Mouse (Mus musculus) midbrain, embryonic 13.5 days (tissue): Measurements from ENCODE around the gene Nelfb. TPM values are rescaled to one million over a fixed set of nuclear protein-coding genes. Genes with fewer than 3 reads are reported as not detected.

Source experiments
- ATAC-seq: fragments of 200-750 bp; cut with Nextera tagmentation; 2 replicates; pipeline ENCODE4 v1.8.0; 2017; ENCODE audit warnings: mild to moderate bottlenecking, moderate TSS enrichment, moderate library complexity
- H3K27ac ChIP-seq: fragments of 300-500 bp; sonication (generic); 2 replicates; pipeline ENCODE4 v1.5.1; 2015; ENCODE audit warnings: inconsistent platforms, mild to moderate bottlenecking, moderate library complexity
- H3K27me3 ChIP-seq: fragments of 300-500 bp; sonication (generic); 2 replicates; pipeline ENCODE4 v1.6.1; 2015; ENCODE audit warnings: mild to moderate bottlenecking, inconsistent platforms
- H3K36me3 ChIP-seq: fragments of 300-500 bp; sonication (generic); 2 replicates; pipeline ENCODE4 v1.6.1; 2015; ENCODE audit warnings: mild to moderate bottlenecking, inconsistent platforms
- H3K4me1 ChIP-seq: fragments of 300-500 bp; sonication (generic); replicated peaks from 2 replicates; pipeline ENCODE4 v1.6.1; 2015; ENCODE audit warnings: inconsistent platforms
- H3K4me2 ChIP-seq: fragments of 300-500 bp; sonication (generic); replicated peaks from 2 replicates; pipeline ENCODE4 v1.6.1; 2015; ENCODE audit warnings: moderate library complexity, mild to moderate bottlenecking, inconsistent platforms
- H3K4me3 ChIP-seq: fragments of 300-500 bp; sonication (generic); replicated peaks from 2 replicates; pipeline ENCODE4 v1.5.1; 2015; ENCODE audit warnings: mild to moderate bottlenecking, inconsistent platforms
- H3K9ac ChIP-seq: fragments of 300-500 bp; sonication (generic); replicated peaks from 2 replicates; pipeline ENCODE4 v1.6.1; 2015; ENCODE audit warnings: mild to moderate bottlenecking, inconsistent platforms
- H3K9me3 ChIP-seq: fragments of 300-500 bp; sonication (generic); 2 replicates; pipeline ENCODE4 v1.6.1; 2016; ENCODE audit warnings: mild to moderate bottlenecking, inconsistent platforms
- WGBS: fragments of 180-500 bp; shearing (Covaris S2); methylation state at CpG from one replicate; pipeline ENCODE4 v1.1.7; 2015; 5-methylcytosine and 5-hydroxymethylcytosine counted together
- polyA plus RNA-seq: library from polyadenylated mRNA; unstranded; fragments of >200 nt; fragmentation: Nextera tagmentation; extraction: Ambion mirVana; gene quantifications from 2 replicates; pipeline ENCODE4 v1.2.1, GENCODE M21; 2015

Nelfb gene
- polyA plus RNA-seq, 1 experiment from 2014 or later, result 117 TPM

GRCm38 (mm10) chr2:25240723-25241437, 29.6 kb upstream of the Nelfb start:
- 1% methylated on average over 29 of the region's 29 CpGs for WGBS
- Histone ChIP-seq H3K9ac (peak overlapping the region; percentile 78), H3K27me3 (peaks cover 26% of the 10 kb centered on the region), H3K4me3 (peak overlapping the region; percentile 56), H3K27ac (peak overlapping the region; percentile 54), H3K9me3 (no peaks in the 10 kb centered on the region), H3K36me3 (peaks cover 14% of the 10 kb centered on the region), H3K4me1 (peaks cover 35% of the 10 kb centered on the region), H3K4me2 (peak overlapping the region; percentile 71)
- ATAC-seq, result peak; percentile 78

- Histone ChIP-seq H3K4me3 (peak overlapping the region; percentile 56), H3K9ac (no peak overlapping the region; the same call in 1 of the 2 replicates), H3K4me1 (peaks cover 35% of the 10 kb centered on the region), H3K36me3 (peaks cover 8% of the 10 kb centered on the region), H3K27me3 (peaks cover 26% of the 10 kb centered on the region), H3K4me2 (peak overlapping the region; percentile 71), H3K9me3 (no peaks in the 10 kb centered on the region), H3K27ac (no peak overlapping the region; the same call in 1 of the 2 replicates)
- ATAC-seq, result peak; percentile 8
- 47% methylated on average over 8 of the region's 8 CpGs for WGBS
Measured at GRCm38 (mm10) chr2:25240310-25240709, 29.0 kb upstream of the Nelfb start.

GRCm38 (mm10) chr2:25239766-25240165, 28.5 kb upstream of the Nelfb start:
- ATAC-seq, result no peak
- H3K4me3 ChIP-seq, result no peak overlapping the region

DNA sequence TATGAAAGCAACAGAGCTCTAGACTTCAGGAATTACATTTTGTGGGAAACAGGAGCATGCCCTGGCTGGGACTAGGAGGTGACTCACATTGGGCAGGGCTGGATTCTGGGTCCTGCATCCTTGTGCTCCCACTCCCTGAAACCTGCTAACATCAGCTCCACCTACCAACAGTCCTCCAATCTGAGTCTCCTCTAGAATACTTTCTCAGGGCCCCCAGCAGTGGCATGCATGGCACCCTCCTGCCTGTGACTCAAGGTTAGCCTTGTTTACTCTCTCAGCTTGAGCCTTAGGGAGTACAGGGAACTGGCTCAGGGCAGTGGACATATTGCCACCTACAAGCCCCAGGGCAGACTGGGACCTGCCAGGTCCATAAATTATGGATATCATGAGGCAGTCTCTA, 26.8 kb upstream of the Nelfb start:
- no peak overlapping the region for H3K4me2 ChIP-seq
- H3K4me1 ChIP-seq, result peaks cover 27% of the 10 kb centered on the region
- H3K4me3 ChIP-seq, result no peak overlapping the region
- no peak overlapping the region for H3K27ac ChIP-seq
- ATAC-seq, result no peak
- H3K9me3 ChIP-seq, result no peaks in the 10 kb centered on the region
- no peaks in the 10 kb centered on the region for H3K36me3 ChIP-seq
- H3K9ac ChIP-seq, result no peak overlapping the region
- H3K27me3 ChIP-seq, result peaks cover 30% of the 10 kb centered on the region

More at GRCm38 (mm10) chr2:25239766-25240165, 28.5 kb upstream of the Nelfb start:
- Histone ChIP-seq H3K9ac (no peak overlapping the region), H3K36me3 (peaks cover 3% of the 10 kb centered on the region; the same call in 1 of the 2 replicates), H3K27me3 (peaks cover 26% of the 10 kb centered on the region), H3K4me1 (peaks cover 35% of the 10 kb centered on the region), H3K4me2 (no peak overlapping the region), H3K27ac (no peak overlapping the region), H3K9me3 (no peaks in the 10 kb centered on the region)
- 98% methylated on average over 3 of the region's 3 CpGs for WGBS

DNA sequence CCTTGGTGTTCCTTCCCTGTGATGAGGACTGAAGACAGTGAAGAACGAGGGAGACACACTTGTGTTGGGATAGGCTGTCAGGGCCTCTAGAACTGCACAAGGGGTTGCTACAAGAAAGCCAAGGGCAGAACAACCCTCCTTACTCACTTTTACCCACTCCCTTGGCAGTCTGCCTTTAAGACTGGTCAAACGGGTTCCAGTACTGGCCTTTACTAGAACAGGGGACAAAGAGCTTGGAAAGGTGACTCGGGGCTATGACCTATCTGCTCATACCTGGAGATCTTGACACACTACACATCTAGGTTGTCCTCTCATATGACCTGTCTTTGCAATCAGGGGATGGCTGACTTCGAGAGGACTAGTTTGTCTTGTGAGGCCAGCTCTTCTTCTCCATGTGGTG, 26.2 kb upstream of the Nelfb start:
- Histone ChIP-seq H3K4me3 (no peak overlapping the region), H3K9ac (no peak overlapping the region), H3K9me3 (no peaks in the 10 kb centered on the region), H3K4me1 (peaks cover 21% of the 10 kb centered on the region), H3K27ac (no peak overlapping the region), H3K36me3 (no peaks in the 10 kb centered on the region), H3K27me3 (peaks cover 32% of the 10 kb centered on the region), H3K4me2 (no peak overlapping the region)
- no peak for ATAC-seq
- WGBS, result 70% methylated on average over 4 of the region's 4 CpGs

GRCm38 (mm10) chr2:25236614-25237013, 25.3 kb upstream of the Nelfb start, which contains the start of gene Rnf224:
TSS of gene Rnf224 (minus strand) at chr2:25236787.
- 44% methylated on average over 8 of the region's 8 CpGs for WGBS
- peaks cover 31% of the 10 kb centered on the region for H3K27me3 ChIP-seq

GRCm38 (mm10) chr2:25234551-25235220, 23.4 kb upstream of the Nelfb start:
- no peak overlapping the region for H3K4me2 ChIP-seq
- H3K4me3 ChIP-seq, result no peak overlapping the region
- ATAC-seq, result no peak
- no peak overlapping the region for H3K9ac ChIP-seq
- H3K27me3 ChIP-seq, result peaks cover 27% of the 10 kb centered on the region
- no peak overlapping the region for H3K27ac ChIP-seq
- no peaks in the 10 kb centered on the region for H3K36me3 ChIP-seq
- 75% methylated on average over 5 of the region's 5 CpGs for WGBS
- no peaks in the 10 kb centered on the region for H3K9me3 ChIP-seq
- H3K4me1 ChIP-seq, result no peaks in the 10 kb centered on the region

More at GRCm38 (mm10) chr2:25236614-25237013, 25.3 kb upstream of the Nelfb start, which contains the start of gene Rnf224:
- Histone ChIP-seq H3K4me2 (no peak within 1 kb of the TSS), H3K36me3 (no peaks in the 10 kb centered on the region), H3K4me3 (no peak within 1 kb of the TSS), H3K9me3 (no peaks in the 10 kb centered on the region), H3K27ac (no peak within 1 kb of the TSS), H3K9ac (no peak within 1 kb of the TSS), H3K4me1 (peaks cover 12% of the 10 kb centered on the region)
- ATAC-seq, result no peak

DNA sequence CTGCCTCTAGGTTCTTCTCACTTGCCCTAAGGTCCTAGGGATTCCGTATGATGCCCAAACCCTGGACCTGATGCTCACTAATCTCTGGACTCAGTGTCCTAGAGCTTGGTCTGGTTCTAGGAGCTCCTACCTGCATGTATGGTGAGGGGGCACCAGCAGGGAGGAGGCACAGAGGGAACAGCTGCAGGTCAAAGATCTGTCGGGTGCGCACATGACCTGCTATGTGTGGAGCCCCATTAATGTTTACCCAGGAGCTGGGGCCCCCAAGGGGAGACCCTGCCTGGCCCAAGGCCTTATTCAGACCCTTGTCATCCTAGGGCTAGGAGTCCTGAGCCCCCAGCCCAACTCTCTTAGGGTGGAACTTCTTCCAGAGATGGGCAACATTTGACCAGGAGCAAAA, 22.8 kb upstream of the Nelfb start, which contains the start of gene Slc34a3:
Gene Slc34a3 (minus strand): TSS at position 315 of the 400 bp plus-strand sequence.
- Histone ChIP-seq H3K9ac (no peak within 1 kb of the TSS; the same call in 1 of the 2 replicates), H3K27ac (no peak within 1 kb of the TSS), H3K4me1 (peaks cover under 1% of the 10 kb centered on the region; the same call in 1 of the 2 replicates), H3K27me3 (peaks cover 27% of the 10 kb centered on the region), H3K4me2 (no peak within 1 kb of the TSS), H3K9me3 (no peaks in the 10 kb centered on the region), H3K4me3 (no peak within 1 kb of the TSS), H3K36me3 (no peaks in the 10 kb centered on the region)
- 86% methylated on average over 3 of the region's 3 CpGs for WGBS
- ATAC-seq, result no peak

DNA sequence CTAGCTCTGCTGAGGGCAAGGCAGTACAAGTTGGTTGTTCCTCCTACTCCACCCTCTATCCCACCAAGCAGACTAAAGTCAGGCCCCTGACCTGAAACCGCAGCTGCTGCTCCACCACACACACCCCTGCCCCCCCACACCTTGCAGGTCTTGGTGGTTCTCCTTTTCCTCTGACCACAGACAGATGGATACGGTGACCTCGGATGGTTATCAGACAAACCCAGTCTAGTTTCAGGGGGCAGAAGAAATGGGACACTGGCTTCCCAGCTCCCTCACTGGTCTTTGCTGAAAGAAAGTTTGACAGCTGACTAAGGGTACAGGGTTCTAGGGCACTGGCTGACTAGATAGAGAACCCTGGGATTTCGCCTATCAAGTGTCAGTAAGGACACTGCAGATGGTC, 22.1 kb upstream of the Nelfb start:
- H3K9me3 ChIP-seq, result no peaks in the 10 kb centered on the region
- H3K36me3 ChIP-seq, result no peaks in the 10 kb centered on the region
- no peak overlapping the region for H3K4me3 ChIP-seq
- no peak overlapping the region for H3K4me2 ChIP-seq
- H3K4me1 ChIP-seq, result peaks cover 7% of the 10 kb centered on the region; the same call in 1 of the 2 replicates
- 84% methylated on average over 4 of the region's 4 CpGs for WGBS
- H3K27ac ChIP-seq, result no peak overlapping the region
- H3K27me3 ChIP-seq, result peaks cover 26% of the 10 kb centered on the region
- no peak for ATAC-seq
- no peak overlapping the region; the same call in 1 of the 2 replicates for H3K9ac ChIP-seq

- Histone ChIP-seq H3K36me3 (no peaks in the 10 kb centered on the region), H3K9me3 (no peaks in the 10 kb centered on the region), H3K4me3 (no peak overlapping the region), H3K4me1 (peaks cover 7% of the 10 kb centered on the region; the same call in 1 of the 2 replicates), H3K9ac (no peak overlapping the region; the same call in 1 of the 2 replicates), H3K27ac (no peak overlapping the region), H3K4me2 (no peak overlapping the region), H3K27me3 (peaks cover 7% of the 10 kb centered on the region; the same call in 1 of the 2 replicates)
- ATAC-seq, result no peak
- WGBS, result 50% methylated on average over 12 of the region's 12 CpGs
Measured at GRCm38 (mm10) chr2:25231038-25231437, 19.7 kb upstream of the Nelfb start.

DNA sequence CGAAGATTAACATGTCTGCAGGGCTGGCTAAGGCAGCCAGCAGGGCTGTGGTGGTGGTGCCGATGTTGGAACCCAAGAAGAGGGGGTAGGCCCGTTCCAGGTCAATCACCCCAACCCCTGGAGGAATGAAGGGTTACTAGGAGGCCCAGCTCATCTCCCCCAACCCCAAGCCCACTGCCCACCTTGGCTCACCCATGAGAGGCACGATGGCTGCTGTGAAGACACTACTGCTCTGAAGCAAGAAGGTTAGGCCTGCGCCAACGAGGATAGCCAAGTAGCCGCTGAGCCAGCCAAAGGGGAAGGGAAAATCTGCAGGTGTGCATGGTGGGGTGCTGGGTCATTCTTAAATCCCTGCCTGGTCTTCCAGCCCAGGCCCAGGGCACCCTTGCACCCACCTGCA, 19.3 kb upstream of the Nelfb start:
- no peak overlapping the region for H3K4me3 ChIP-seq
- ATAC-seq, result no peak
- WGBS, result 90% methylated on average over 7 of the region's 7 CpGs
- no peaks in the 10 kb centered on the region for H3K9me3 ChIP-seq
- H3K36me3 ChIP-seq, result no peaks in the 10 kb centered on the region
- peaks cover 6% of the 10 kb centered on the region; the same call in 1 of the 2 replicates for H3K27me3 ChIP-seq
- H3K4me2 ChIP-seq, result no peak overlapping the region
- H3K27ac ChIP-seq, result no peak overlapping the region
- peaks cover 9% of the 10 kb centered on the region for H3K4me1 ChIP-seq
- H3K9ac ChIP-seq, result no peak overlapping the region

- Histone ChIP-seq H3K4me2 (no peak overlapping the region), H3K27ac (no peak overlapping the region), H3K9ac (no peak overlapping the region), H3K9me3 (no peaks in the 10 kb centered on the region), H3K4me1 (peaks cover 12% of the 10 kb centered on the region), H3K36me3 (no peaks in the 10 kb centered on the region), H3K4me3 (no peak overlapping the region), H3K27me3 (peaks cover 6% of the 10 kb centered on the region; the same call in 1 of the 2 replicates)
- 86% methylated on average over 5 of the region's 5 CpGs for WGBS
- no peak for ATAC-seq
Measured at GRCm38 (mm10) chr2:25229582-25229981, 18.3 kb upstream of the Nelfb start.
